Mouse (Mus musculus): Measurements from ENCODE around the gene Olfr1106.

Gene Olfr1106

DNA sequence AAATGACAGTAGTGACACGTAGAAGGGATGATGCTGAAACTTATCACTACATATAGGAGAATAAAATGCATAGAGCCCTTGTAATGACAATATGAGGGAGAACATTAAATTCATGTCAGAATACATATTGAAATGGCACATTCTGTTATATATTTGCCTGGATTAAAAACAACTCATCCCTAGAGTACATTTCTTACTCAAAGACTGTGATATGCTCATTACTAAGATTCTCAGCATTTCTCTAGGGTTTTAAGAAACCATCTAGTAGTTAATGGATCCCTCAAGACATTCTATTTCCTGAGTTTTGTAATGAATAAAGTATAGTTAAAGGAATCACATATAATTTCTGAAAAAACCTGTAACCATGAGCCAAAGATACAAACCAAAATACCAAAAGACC lies at the start of gene Olfr1106:
Olfr1106 (minus strand) TSS at position 101 of the 400 bp plus-strand sequence.
- no peak for DNase-seq (ENCODE audit: low read depth, low spot score)

GRCm38 (mm10) chr2:87095908-87096307 lies 43.8 kb upstream of the Olfr1106 start, which contains the start of gene Olfr1109:
TSS of gene Olfr1109 (minus strand) at chr2:87096008.
- no peak for DNase-seq (ENCODE audit: low read depth, low spot score)

GRCm38 (mm10) chr2:87075717-87076116 lies 23.6 kb upstream of the Olfr1106 start, which contains the start of gene Olfr1107:
TSS of gene Olfr1107 (minus strand) at chr2:87075817.
- DNase-seq (ENCODE audit: low read depth, low spot score): no peak

DNA sequence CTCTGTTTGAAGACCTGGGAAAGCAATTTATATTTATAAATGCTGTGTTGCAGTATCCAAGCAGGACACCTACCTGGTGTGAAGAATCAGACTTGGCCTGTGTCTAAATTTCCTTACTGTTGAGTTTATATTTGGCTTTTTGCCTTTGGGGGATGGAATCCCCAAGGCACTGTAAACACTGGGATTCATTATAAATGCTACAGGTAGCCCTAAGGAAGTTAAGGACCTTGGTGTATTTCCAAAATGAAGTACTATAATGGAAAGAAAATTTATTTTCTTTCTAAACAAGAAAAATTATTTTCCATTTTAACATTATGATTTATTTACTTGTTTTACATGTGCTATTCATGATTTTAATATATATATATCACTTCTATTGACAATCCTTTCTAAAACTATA lies 15.6 kb downstream of the Olfr1106 start, which contains the start of gene Olfr1105:
Olfr1105 (minus strand) TSS at position 101 of the 400 bp plus-strand sequence.
- DNase-seq (ENCODE audit: low read depth, low spot score): no peak

DNA sequence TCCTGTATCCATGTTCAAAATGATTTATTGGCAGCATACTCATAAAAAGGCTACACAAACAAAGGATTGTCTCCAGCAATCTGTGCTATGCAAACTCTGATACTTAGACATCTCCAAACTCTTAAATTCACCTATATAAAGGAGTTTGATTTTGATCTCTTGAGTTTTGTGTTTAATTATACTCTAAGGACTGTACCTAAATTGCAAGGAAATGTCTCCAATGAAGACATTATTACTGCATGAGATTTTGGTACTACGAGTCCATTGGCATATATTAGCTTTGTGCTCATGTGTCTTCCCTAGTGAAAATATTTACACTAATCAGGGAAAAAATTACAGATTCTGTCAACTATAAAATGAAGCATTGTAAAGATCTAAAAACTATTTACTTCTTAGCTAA lies 25.1 kb downstream of the Olfr1106 start, which contains the start of gene Olfr1104:
Olfr1104 (minus strand) TSS at position 101 of the 400 bp plus-strand sequence.
- DNase-seq (ENCODE audit: low read depth, low spot score): no peak

- no peak for DNase-seq (ENCODE audit: low read depth, low spot score)
These were observed 54.0 kb downstream of the Olfr1106 start, which contains the start of gene Olfr1102 for GRCm38 (mm10) chr2:86998098-86998497. TSS of gene Olfr1102 (plus strand) at chr2:86998398.

Data from WW6 (cell line).